Mouse (Mus musculus): ENCODE measurements around the gene Pik3ip1.

DNA sequence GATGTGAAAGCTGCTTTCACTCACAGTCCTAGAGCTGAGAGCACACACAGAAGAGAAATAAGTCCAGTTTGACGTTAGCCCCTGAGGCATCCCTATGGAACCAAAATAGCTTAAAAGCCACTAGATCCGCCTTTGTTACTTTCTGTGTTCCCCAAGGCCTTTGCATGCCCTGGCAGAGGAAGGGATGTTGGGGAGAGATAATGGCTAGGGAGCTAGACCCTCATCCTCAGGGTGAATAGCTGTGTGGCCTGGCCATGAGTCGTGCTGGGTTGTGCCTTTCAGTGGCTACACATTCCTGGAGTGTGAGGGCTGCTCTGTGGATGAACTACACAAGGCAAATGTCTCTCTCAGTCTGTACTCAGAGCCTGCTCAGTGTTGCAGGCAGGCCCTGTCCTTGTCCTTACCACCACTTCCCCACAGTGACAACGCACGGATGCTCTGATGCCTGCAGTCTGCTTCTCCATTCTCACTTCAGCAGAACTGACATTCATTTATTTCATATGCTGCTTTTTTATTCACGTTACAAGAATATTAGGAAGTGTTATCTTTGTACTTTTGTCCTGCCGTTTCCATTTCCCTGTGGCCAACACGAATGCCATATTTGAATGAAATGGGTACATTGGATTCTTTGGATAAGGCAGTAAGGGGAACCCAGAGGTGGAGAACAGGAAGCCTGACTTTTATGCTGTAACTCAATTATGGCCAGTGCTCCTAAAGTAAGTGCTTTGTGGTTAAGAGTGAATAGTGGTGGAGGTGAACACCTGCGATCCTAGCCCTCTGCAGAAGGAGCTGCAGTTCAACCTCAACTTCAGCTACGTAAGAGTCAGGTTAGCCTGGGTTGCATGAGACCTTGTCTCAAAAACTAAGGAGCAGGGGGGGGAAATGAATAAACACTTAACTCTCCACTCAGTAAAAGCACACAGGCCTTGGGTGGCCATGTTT lies 32.1 kb upstream of the Pik3ip1 start:
- TF ChIP-seq USF1 (IDR thresholded peaks at IDR 0.05; ENCODE audit: low read depth): no peak
- no peak for TF ChIP-seq CTCF (IDR thresholded peaks at IDR 0.05; ENCODE audit: control insufficient read depth, insufficient read depth, insufficient read length)
- TF ChIP-seq MAX (IDR thresholded peaks at IDR 0.05): no peak

Measured in C2C12 (cell line).